Mouse (Mus musculus): Measurements from ENCODE around the gene Mfsd5.

The Mfsd5 gene

GRCm38 (mm10) chr15:102279092-102279782 is at the start of gene Mfsd5:
TSS of gene Mfsd5 (plus strand) at chr15:102279454.
- peak; percentile 88 for DNase-seq

DNA sequence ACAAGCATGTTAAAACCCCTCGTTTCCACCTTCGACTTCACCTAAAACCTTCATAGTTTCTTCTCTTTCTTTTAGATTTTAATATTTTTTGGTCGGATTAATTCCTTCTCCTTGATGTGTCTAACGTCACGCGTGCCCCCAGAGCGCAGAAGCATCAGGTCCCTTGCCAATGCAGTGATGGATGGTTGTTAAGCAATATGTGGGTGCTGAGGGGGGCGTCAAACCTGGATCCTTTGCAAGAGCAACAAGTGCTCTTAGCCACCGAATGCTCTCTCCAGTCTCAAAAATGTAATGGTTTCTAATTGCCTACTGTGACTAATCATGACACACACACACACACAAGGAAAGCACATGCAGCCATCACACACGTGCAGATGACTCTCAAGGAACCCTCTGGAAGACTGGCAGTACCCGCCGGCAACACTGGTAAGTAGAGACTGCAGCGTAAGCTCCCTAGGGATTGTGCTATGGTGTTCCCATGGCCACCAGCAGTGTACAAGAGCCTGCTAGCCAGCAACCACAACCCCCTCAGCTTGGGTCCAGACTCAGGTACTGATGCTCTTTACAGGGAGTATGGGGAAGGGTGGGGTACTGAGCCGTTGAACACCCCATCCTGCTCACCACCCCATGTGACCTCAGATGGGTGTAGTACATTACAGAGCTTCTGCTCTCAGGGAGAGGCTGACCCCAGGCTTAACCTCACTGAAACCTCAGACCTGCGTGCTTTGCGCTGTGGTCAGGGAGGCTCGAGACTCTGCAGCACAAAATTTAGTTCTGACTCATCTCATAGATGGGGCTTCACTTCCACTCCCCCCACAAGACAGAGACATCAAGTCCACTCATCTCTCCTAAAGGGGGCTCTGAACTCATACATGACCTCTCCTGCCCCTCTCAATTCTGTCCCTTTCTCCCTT is 48.6 kb upstream of the Mfsd5 start:
- DNase-seq = no peak

DNA sequence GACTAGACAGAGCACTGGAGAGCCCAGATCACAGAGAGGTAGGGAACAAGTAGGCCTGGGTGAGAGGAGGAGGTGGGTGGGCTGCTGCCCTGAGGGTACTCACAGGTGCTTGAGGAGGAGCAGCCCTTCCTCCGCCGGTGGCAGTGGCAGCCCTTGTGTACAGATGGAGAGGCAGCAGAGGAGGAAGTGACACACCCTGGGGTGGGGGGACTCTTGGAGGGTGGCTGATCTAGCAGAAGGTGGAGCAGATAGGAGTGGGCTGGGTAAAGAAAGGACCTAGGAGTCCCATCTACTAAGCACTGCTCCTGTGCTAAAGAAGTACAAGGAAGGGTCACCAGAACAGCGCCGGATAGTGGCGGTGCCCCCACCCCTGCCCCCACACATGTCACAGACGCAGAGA is 47.5 kb upstream of the Mfsd5 start, which contains the start of gene Itgb7:
Gene Itgb7 (minus strand): TSS at position 197 of the 400 bp plus-strand sequence.
- peak; percentile 51 for DNase-seq

DNA sequence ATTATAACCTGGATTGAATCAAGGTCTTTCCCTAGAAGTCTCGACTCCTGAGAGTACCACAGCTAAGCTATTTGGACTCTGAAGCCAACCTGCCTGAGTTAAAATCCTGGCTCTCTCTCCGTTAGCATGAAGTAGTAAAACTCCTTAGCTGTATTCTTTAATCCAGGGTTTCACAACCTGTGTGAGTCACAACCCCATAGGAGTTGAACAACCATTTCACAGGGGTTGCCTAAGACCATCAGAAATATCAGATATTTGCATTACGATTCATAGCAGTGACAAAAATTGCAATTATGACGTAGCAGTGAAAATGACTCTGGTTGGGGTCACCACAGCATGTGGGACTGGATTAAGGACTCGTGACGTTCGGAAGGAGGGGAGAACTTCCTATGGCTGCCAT is 46.5 kb upstream of the Mfsd5 start:
- DNase-seq = no peak

DNA sequence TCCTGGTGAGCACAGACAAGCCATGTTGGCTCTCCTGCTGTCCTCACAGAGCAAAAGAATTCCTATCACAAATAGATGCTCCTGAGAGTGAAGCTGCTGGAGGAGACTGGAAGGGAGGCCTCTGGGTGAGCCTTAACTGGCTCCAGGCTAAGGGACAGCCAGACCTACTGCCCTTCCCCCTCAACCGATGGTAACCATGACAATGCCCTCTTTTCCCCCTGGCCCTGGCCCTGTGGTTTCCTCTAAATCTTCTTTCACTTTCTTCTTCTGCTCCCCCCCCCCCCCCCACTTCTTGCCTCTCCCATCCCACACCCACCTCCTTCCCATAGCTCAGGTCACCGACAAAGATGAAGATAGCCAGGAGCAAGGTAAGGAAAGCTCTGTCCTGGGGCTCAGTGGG is 45.4 kb upstream of the Mfsd5 start:
- DNase-seq = no peak

GRCm38 (mm10) chr15:102235371-102236027 is 43.8 kb upstream of the Mfsd5 start:
- peak; percentile 60 for DNase-seq

- DNase-seq = no peak
Observed at GRCm38 (mm10) chr15:102238543-102239259, 40.6 kb upstream of the Mfsd5 start.

DNA sequence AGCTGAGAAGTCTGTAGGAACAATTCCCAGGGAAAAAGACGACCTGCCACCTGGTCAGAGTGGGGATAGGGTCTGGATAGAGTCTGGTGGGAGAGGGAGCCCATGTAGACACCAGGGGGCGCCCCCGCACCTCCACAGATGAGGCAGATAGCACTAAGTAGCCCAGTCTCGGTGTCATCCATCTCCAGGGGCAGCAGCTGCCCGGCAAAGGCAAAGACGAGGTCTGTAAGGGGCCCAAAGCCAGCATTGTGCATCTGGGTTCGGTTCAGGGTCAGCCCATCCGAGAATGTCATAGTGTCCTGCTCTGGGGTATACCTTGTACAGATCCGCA is 40.0 kb upstream of the Mfsd5 start:
- DNase-seq = peak; percentile 89

DNA sequence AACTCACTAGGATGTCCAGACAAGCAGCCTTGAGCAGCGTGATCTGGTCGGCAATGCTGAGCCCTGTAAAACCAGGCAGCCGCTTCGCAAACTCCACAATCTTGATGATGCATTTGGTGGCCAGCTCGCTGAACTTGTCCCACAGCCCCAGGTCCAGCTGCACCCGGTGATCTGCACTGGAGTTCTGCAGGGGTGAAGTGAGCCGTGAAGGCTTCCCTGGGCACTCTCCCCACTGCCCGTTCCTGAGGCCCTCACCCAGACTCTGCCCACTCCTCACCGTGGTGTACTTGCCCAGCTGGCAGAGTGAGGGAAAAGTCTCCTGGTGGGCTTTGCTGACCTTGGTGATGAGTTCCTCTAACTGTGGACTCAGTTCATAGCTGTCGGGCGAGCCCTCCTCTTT is 39.4 kb upstream of the Mfsd5 start:
- DNase-seq = no peak

GRCm38 (mm10) chr15:102240607-102241006 is 38.6 kb upstream of the Mfsd5 start:
- DNase-seq = peak; percentile 84

DNA sequence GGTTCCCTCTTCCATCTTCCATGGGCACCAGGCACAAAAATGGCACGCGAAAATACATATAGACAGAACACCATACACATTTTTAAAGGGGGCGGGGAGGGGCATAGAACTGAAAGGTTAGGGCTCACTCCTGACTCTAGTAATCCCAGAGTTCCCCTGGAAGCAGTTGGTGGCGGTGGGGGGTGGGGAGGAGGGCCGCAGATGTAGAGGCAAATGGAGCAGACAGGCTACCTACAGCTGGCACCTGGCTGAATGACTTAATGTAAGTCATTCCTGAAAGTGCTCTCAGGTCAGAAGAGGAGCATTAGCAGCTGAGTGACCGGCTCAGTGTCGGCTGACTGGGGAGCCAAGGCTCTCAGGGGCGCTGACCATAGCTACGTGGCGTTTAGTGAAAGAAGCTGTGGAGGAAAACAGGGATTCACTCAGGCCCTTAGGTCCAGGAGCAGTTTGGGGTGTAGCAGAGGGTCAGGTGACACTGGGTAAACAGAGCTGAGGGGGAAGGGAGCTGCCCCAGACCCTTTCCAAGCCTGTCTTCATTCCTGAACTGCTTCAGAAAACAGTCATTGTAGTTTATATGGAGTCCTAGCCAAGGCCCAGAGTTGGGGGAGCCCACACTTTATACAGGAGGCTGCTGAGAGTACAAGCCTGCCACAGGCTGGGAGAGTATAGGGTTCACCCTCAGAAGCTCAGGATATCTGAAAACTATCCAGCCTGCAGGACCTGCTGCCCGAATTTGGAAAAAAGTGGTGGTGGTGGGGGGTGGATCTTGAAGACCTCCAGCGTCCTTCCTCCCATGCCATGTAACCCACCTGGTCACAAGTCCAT is 36.6 kb upstream of the Mfsd5 start:
- no peak for DNase-seq

- DNase-seq = peak; percentile 90
Observed at GRCm38 (mm10) chr15:102243229-102244190, 35.7 kb upstream of the Mfsd5 start.

GRCm38 (mm10) chr15:102244306-102245191 is 34.7 kb upstream of the Mfsd5 start:
- DNase-seq = peak; percentile 61

- peak; percentile 52 for DNase-seq
Observed at GRCm38 (mm10) chr15:102245461-102245881, 33.8 kb upstream of the Mfsd5 start.

- DNase-seq = peak; percentile 92
Observed at GRCm38 (mm10) chr15:102245891-102246741, 33.1 kb upstream of the Mfsd5 start.

GRCm38 (mm10) chr15:102246866-102247251 is 32.4 kb upstream of the Mfsd5 start:
- DNase-seq = peak; percentile 99

- DNase-seq = peak; percentile 91
Observed at GRCm38 (mm10) chr15:102247252-102248130, 31.8 kb upstream of the Mfsd5 start.

Data from lung, postnatal 10 days (tissue).